Mouse (Mus musculus) neural tube, embryonic 15.5 days (tissue): ENCODE data around the gene Fn1. TPM values are rescaled to one million over a fixed set of nuclear protein-coding genes. Genes with fewer than 3 reads are reported as not detected.

Experiments used
- ATAC-seq: fragments of 200-750 bp; cut with Nextera tagmentation; 2 replicates; pipeline ENCODE4 v1.8.0; 2017; ENCODE audit warnings: mild to moderate bottlenecking, moderate TSS enrichment, moderate library complexity; ENCODE audit not compliant: low FRiP score
- H3K27ac ChIP-seq: fragments of 300-500 bp; sonication (generic); replicated peaks from 2 replicates; pipeline ENCODE4 v1.5.1; 2015; ENCODE audit warnings: mild to moderate bottlenecking, inconsistent platforms
- H3K27me3 ChIP-seq: fragments of 300-500 bp; sonication (generic); replicated peaks from 2 replicates; pipeline ENCODE4 v1.6.1; 2015; ENCODE audit warnings: inconsistent platforms
- H3K36me3 ChIP-seq: fragments of 300-500 bp; sonication (generic); 2 replicates; pipeline ENCODE4 v1.6.1; 2015; ENCODE audit warnings: inconsistent platforms
- H3K4me1 ChIP-seq: fragments of 300-500 bp; sonication (generic); 2 replicates; pipeline ENCODE4 v1.6.1; 2015; ENCODE audit warnings: inconsistent platforms
- H3K4me2 ChIP-seq: fragments of 300-500 bp; sonication (generic); 2 replicates; pipeline ENCODE4 v1.6.1; 2015; ENCODE audit warnings: inconsistent platforms, mild to moderate bottlenecking, moderate library complexity
- H3K4me3 ChIP-seq: fragments of 300-500 bp; sonication (generic); replicated peaks from 2 replicates; pipeline ENCODE4 v1.5.1; 2015; ENCODE audit warnings: mild to moderate bottlenecking, inconsistent platforms
- H3K9ac ChIP-seq: fragments of 300-500 bp; sonication (generic); replicated peaks from 2 replicates; pipeline ENCODE4 v1.6.1; 2015; ENCODE audit warnings: mild to moderate bottlenecking, inconsistent platforms
- H3K9me3 ChIP-seq: fragments of 300-500 bp; sonication (generic); replicated peaks from 2 replicates; pipeline ENCODE4 v1.6.1; 2016; ENCODE audit warnings: inconsistent platforms
- WGBS: fragments of 180-500 bp; shearing (Covaris S2); methylation state at CpG from one replicate; pipeline ENCODE4 v1.1.7; 2015; ENCODE audit warnings: mixed read lengths; 5-methylcytosine and 5-hydroxymethylcytosine counted together
- polyA plus RNA-seq: library from polyadenylated mRNA; unstranded; fragments of >200 nt; fragmentation: Nextera tagmentation; extraction: Ambion mirVana; gene quantifications from 2 replicates; pipeline ENCODE4 v1.2.1, GENCODE M21; 2015

The Fn1 gene
- polyA plus RNA-seq, 1 experiment from 2014 or later, result 27.1 TPM

DNA sequence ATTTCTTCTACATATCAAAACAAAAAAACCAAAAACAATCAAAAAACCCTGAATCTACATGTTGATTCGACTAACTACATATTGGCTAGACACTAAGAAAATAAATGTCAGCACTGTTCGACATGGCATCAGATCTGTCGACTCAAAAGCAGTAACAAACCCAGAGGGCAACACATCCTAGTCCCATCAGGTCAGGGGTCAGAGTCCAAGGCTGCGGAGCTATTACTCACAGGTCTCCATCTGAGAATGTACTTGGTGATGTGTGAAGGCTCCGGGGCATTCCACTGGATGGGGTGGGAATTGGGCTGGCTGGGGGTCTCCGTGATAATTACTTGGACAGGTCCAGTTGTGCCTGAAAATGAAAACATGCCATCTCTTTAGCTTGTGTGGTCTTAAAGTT, 21.2 kb downstream of the Fn1 start:
- WGBS, result 92% methylated on average over 6 of the region's 6 CpGs

DNA sequence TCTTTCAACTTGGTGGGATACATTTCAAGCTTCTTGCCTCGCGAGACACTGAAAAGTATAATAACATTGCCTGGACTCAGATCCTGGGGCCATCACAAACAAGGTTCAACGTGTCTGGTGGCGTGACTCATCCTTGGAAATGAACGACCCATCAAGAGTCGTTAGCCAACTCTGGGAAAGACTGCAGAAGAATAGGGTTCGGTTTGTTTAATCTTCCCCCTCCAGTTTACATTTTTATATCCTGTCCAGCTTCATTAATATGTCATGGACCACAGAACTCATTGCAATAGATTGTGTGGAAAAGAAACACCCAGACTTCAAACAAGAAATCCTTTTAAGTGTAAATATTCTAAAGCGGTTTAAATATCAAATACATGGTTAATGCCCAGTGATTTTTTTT, 22.8 kb downstream of the Fn1 start:
- Histone ChIP-seq H3K4me1 (no peaks in the 10 kb centered on the region), H3K9me3 (no peaks in the 10 kb centered on the region), H3K4me2 (no peak overlapping the region), H3K27me3 (no peaks in the 10 kb centered on the region), H3K27ac (no peak overlapping the region), H3K4me3 (no peak overlapping the region), H3K9ac (no peak overlapping the region), H3K36me3 (0 out of 2 replicates have a peak, but pooled peaks cover 6% of the 10 kb centered on the region)
- no peak for ATAC-seq
- 83% methylated on average over 8 of the region's 8 CpGs for WGBS

More for the DNA sequence above, 21.2 kb downstream of the Fn1 start:
- Histone ChIP-seq H3K4me3 (no peak overlapping the region), H3K27ac (no peak overlapping the region), H3K4me1 (no peaks in the 10 kb centered on the region), H3K9ac (no peak overlapping the region), H3K9me3 (no peaks in the 10 kb centered on the region), H3K4me2 (no peak overlapping the region), H3K36me3 (0 out of 2 replicates have a peak, but pooled peaks cover 6% of the 10 kb centered on the region), H3K27me3 (no peaks in the 10 kb centered on the region)
- ATAC-seq, result no peak

DNA sequence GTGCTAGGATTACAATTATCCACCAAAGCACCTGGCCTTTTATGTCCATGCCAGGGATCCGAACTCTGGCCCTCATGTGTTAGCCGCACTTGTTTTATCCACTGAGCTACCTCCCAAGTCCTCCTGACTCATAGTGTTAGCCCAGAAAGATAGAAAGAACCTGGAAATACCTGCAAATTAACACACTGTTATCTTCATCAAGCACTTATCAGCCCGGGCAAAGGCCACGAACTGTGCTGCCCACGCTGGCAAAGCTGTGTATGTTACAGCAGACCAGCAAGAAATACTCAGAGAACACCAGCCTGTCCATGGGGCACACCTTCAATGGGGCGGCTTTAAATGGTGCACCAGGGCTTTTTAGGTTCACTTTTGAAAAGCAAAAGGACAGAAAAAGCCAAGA, 29.4 kb downstream of the Fn1 start:
- no peak overlapping the region for H3K4me2 ChIP-seq
- H3K9me3 ChIP-seq, result no peaks in the 10 kb centered on the region
- H3K9ac ChIP-seq, result no peak overlapping the region
- H3K27ac ChIP-seq, result no peak overlapping the region
- no peak overlapping the region for H3K4me3 ChIP-seq
- H3K27me3 ChIP-seq, result no peaks in the 10 kb centered on the region
- 0 out of 2 replicates have a peak, but pooled peaks cover 3% of the 10 kb centered on the region for H3K36me3 ChIP-seq
- H3K4me1 ChIP-seq, result no peaks in the 10 kb centered on the region
- WGBS, result 94% methylated on average over 6 of the region's 6 CpGs
- no peak for ATAC-seq

DNA sequence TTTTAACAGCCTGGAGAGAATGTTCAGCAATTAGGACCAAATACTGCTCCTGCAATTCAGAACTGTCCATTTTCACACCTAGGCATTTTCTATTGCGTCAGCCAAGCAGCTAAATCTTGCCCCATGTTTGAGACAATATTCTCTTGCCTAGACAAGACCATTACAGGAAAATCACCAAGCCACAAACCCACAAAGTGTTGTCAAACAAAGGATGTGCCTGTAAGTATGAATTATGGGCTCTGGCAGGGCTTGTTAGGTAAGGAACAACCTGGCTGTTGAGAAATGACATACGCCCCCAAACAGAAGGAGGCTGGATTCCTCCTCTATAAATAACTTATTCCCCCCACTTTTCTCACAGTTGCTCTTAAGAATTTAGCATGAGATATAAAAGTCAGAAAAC, 31.5 kb downstream of the Fn1 start:
- Histone ChIP-seq H3K27ac (no peak overlapping the region), H3K36me3 (no peaks in the 10 kb centered on the region), H3K9ac (no peak overlapping the region), H3K4me3 (no peak overlapping the region), H3K27me3 (no peaks in the 10 kb centered on the region), H3K4me2 (no peak overlapping the region), H3K4me1 (no peaks in the 10 kb centered on the region), H3K9me3 (no peaks in the 10 kb centered on the region)
- WGBS, result 93% methylated on average over 2 of the region's 2 CpGs
- ATAC-seq, result no peak

DNA sequence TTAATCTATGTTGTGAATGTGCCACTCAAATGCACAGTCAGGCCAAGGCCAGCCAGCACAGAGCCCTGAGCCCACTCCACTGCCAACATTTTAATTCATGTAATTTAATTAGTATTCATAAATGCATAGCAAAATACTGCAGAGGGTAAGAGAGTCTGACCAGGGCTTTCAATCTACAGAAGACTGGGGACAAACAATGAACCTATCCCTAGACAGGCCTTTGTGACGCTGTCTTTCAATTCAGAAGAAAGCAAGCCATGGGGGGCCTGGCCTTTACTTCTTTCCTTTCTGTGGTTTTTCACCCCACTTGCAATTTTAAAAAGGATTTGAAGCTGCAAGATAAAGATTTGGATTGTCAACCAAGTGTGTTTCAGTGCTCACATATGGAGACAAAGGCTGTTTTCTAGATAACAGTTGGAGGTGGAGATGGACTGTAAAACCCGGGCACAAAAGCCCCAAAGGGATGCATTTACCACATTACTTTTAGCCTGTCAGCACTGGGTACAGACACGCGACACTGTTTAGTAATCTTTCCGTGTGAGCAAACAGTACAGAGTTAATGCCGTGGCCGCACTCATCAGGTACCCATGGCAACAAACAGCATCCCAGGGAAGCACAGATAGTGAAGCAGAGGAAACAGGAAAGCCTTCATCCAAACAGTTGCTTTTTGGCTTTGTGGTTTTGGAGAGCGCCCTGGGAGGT, 38.3 kb downstream of the Fn1 start:
- 24% methylated on average over 8 of the region's 8 CpGs for WGBS

DNA sequence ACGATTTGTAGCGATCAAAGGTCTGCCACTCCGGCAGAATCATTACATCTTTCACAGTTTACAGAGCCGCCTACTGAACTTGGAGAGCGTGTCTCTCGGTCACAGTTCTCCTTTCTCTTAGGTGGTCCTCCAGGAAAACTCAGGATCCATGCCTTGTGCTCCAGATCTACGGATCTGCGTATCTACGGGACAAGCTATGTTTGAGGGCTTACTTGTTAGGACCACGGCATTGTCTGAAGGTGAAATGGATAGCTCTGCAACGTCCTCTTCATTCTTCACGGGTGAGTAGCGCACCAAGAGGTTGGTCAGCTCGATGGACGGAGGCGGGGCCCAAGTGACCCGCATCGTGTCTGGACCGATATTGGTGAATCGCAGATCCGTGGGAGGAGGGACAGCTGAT, 40.7 kb downstream of the Fn1 start:
- H3K4me3 ChIP-seq, result no peak overlapping the region
- ATAC-seq, result no peak
- no peaks in the 10 kb centered on the region for H3K9me3 ChIP-seq
- H3K36me3 ChIP-seq, result peaks cover 4% of the 10 kb centered on the region
- WGBS, result 96% methylated on average over 21 of the region's 21 CpGs
- H3K27ac ChIP-seq, result no peak overlapping the region
- H3K9ac ChIP-seq, result no peak overlapping the region
- no peaks in the 10 kb centered on the region for H3K27me3 ChIP-seq
- peaks cover 13% of the 10 kb centered on the region for H3K4me1 ChIP-seq
- H3K4me2 ChIP-seq, result no peak overlapping the region

More for the DNA sequence above, 38.3 kb downstream of the Fn1 start:
- no peak overlapping the region for H3K9ac ChIP-seq
- peaks cover 4% of the 10 kb centered on the region for H3K36me3 ChIP-seq
- peak overlapping the region; percentile 70 for H3K27ac ChIP-seq
- H3K4me3 ChIP-seq, result no peak overlapping the region
- H3K27me3 ChIP-seq, result no peaks in the 10 kb centered on the region
- peak; percentile 91 for ATAC-seq
- no peaks in the 10 kb centered on the region for H3K9me3 ChIP-seq
- H3K4me1 ChIP-seq, result peaks cover 13% of the 10 kb centered on the region
- H3K4me2 ChIP-seq, result peak overlapping the region; percentile 21

DNA sequence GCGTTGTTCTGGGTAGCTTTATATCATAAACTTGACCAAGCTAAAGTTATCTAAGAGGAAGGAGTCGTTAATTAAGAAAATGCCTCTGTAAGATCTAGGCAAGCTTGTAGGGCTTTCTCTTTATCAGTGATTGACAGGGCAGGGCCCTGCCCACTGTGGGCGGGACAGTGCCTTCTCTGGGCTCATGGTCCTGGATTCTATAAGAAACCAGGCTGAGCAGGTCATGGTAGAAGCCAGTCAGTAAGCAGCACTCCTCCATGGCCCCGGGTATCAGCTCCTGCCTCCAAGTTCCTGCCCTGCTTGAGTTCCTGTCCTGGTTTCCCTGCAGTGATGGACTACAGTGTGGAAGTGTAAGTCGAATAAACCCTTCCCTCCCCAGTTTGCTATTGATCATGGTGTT, 43.1 kb downstream of the Fn1 start:
- H3K4me3 ChIP-seq, result no peak overlapping the region
- no peaks in the 10 kb centered on the region for H3K27me3 ChIP-seq
- WGBS, result 92% methylated on average over 5 of the region's 5 CpGs
- no peak overlapping the region for H3K4me2 ChIP-seq
- no peak overlapping the region for H3K27ac ChIP-seq
- ATAC-seq, result no peak
- no peaks in the 10 kb centered on the region for H3K9me3 ChIP-seq
- H3K9ac ChIP-seq, result no peak overlapping the region
- peaks cover 8% of the 10 kb centered on the region for H3K4me1 ChIP-seq
- peaks cover 6% of the 10 kb centered on the region for H3K36me3 ChIP-seq

DNA sequence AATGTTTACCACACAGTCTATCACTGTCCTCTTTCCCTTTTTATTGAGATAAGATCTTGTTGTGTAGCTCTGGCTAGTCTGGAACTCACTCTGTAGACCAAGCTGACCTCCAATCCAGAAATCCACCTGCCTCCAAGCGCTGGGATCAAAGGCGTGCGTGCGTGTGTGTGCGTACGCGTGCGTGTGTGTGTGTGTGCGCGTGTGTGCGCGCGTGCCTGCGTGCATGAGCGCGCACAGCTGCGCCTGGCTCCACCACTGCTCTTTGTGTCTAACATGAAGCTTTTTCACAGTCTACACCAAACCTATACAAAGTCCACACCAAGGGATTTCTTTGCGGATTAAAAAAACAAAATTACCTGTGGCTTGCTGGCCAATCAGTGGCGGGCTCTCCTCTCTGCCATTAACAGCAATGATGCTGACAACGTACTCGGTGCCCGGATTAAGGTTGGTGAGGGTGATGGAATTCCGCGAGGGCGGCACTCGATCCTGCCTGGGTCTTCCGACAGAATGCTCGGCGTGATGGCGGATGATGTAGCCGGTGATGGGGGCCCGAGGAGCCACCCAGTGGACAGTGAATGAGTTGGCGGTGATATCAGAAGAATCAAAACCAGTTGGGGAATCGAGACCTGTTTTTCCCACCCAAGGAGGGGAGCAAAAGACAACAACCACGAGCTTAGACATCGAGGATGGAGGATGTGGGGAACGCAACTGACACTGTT, 43.8 kb downstream of the Fn1 start:
- peaks cover under 1% of the 10 kb centered on the region; the same call in 1 of the 2 replicates for H3K4me1 ChIP-seq
- peaks cover 6% of the 10 kb centered on the region for H3K36me3 ChIP-seq
- no peaks in the 10 kb centered on the region for H3K9me3 ChIP-seq
- no peak overlapping the region for H3K9ac ChIP-seq
- WGBS, result 97% methylated on average over 37 of the region's 37 CpGs
- no peaks in the 10 kb centered on the region for H3K27me3 ChIP-seq
- no peak for ATAC-seq
- no peak overlapping the region for H3K4me3 ChIP-seq
- no peak overlapping the region for H3K4me2 ChIP-seq
- no peak overlapping the region for H3K27ac ChIP-seq

DNA sequence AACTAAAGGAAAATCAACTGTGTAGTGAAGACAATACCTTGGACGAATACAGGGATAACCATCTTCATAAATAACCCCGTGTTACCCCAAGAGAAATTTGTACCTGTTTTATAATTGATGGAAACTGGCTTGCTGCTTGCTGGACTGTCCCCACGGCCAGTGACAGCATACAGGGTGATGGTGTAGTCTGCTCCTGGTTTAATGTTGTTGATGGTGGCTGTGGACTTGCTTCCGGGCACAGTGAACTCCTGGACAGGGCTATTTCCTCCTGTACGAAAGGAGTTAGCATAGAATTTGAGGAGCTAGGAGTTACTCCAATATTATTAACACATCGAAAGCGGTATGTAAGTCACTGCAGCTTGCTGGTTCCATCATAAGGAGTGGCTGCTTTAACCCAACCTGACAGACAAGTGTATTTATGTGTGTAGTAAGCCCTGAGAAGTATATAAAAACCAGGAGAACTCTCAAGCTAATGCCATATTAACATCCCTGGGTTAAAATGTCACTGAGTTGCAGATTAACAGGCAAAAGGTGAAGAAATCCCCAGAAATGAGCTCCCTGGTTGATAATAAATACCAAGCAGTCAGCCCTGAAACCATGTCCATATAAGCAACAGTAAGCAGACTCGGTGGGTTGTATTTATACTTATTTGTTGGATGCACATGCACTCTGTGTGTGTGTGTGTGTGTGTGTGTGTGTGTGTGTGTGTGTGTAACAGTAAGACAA, 46.2 kb downstream of the Fn1 start:
- Histone ChIP-seq H3K36me3 (peaks cover 6% of the 10 kb centered on the region), H3K9ac (no peak overlapping the region), H3K27ac (no peak overlapping the region), H3K4me3 (no peak overlapping the region), H3K4me1 (no peaks in the 10 kb centered on the region), H3K4me2 (no peak overlapping the region), H3K27me3 (no peaks in the 10 kb centered on the region), H3K9me3 (no peaks in the 10 kb centered on the region)
- 93% methylated on average over 8 of the region's 8 CpGs for WGBS
- no peak for ATAC-seq

DNA sequence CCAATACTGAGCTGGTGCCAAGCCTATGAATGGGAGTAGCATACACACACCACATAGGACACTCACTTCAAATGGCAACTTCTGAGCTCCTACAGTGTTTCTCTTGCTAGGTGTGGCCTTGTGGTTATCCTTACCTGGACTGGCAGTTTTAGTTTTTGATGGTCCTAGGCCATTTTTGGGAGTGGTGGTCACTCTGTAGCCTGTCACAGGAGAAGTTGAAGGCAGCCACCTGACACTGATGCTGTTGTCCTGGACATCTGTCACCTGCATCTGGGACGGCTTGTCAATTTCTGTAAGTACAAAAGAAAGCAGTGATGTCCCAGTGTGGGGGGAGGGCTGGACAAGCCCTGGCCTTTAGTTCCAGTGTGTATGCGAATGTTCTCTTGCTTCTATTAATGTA, 47.2 kb downstream of the Fn1 start:
- Histone ChIP-seq H3K36me3 (peaks cover 6% of the 10 kb centered on the region; the same call in 1 of the 2 replicates), H3K27me3 (no peaks in the 10 kb centered on the region), H3K4me2 (no peak overlapping the region), H3K27ac (no peak overlapping the region), H3K9ac (no peak overlapping the region), H3K9me3 (no peaks in the 10 kb centered on the region), H3K4me1 (no peaks in the 10 kb centered on the region), H3K4me3 (no peak overlapping the region)
- 86% methylated on average over 2 of the region's 2 CpGs for WGBS
- ATAC-seq, result no peak

DNA sequence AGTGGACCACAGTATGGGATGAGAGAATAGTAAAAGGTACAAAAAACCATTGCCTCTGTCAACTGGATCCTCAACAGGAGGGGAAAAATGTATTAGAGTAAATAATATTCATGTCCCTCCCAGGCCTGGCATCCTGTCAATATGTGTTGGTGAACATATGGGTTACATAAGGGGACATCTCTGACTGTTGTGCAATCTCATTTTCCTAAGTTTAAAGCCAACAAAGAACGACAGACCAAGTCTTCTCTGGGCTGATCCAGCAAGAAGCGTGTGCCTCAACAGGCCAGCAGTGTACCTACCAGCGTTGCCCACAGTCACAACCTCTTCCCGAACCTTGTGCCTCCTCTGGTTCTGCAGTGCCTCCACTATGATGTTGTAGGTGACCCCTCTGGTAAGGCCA, 57.6 kb downstream of the Fn1 start:
- no peaks in the 10 kb centered on the region for H3K4me1 ChIP-seq
- H3K4me3 ChIP-seq, result no peak overlapping the region
- no peaks in the 10 kb centered on the region for H3K9me3 ChIP-seq
- H3K27me3 ChIP-seq, result no peaks in the 10 kb centered on the region
- no peak for ATAC-seq
- WGBS, result 92% methylated on average over 4 of the region's 4 CpGs
- peaks cover 13% of the 10 kb centered on the region; the same call in 1 of the 2 replicates for H3K36me3 ChIP-seq
- no peak overlapping the region for H3K9ac ChIP-seq
- no peak overlapping the region for H3K4me2 ChIP-seq
- no peak overlapping the region for H3K27ac ChIP-seq
